Mouse (Mus musculus) cerebral cortex, adult 2 months (tissue): Measurements from ENCODE around the gene Eya3.

Source experiments
- WGBS: fragments of 180-500 bp; shearing (Covaris S2); methylation state at CpG from one replicate; pipeline ENCODE4 v1.1.7; 2018; 5-methylcytosine and 5-hydroxymethylcytosine counted together

Gene Eya3

DNA sequence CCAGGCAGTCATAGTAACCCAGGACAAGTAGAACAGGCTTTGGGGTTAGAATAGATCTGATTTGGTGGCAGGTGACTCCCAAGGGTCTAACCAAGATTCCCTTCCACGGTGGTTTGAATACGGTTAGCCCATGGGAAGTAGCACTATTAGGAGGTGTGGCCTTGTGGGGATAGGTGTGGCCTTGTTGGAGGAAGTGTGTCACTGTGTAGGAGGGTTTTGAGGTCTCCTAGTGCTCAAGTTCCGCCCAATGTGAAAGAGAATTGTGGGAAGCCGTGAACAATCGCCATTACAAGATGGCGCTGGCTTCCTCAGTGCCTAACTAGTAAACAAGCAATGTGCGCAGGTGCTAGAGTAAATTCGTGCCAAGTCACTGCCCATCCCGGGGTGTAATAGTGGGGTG is 98.4 kb downstream of the Eya3 start:
- 96% methylated on average over 9 of the region's 9 CpGs for WGBS

DNA sequence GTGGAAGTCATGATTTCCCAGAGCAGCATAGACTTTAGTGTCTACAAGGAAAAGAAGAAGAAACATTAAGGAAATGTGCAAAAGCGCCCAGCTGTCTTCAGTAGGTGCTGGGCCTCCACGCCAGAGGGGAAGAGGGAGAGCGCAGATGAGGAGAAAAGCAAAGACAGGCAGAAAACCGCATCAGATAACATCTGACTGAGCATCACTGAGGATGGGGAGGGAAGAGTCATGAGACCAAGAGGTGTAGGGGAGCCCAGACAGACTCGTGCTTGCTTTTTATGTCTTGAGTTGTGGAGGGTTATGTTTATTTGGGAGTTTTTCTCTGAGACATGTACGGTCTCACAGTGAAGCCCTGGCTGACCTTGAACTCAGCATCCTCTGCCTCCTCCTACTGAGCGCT is 102.7 kb downstream of the Eya3 start:
- WGBS, result 95% methylated on average over 7 of the region's 7 CpGs

DNA sequence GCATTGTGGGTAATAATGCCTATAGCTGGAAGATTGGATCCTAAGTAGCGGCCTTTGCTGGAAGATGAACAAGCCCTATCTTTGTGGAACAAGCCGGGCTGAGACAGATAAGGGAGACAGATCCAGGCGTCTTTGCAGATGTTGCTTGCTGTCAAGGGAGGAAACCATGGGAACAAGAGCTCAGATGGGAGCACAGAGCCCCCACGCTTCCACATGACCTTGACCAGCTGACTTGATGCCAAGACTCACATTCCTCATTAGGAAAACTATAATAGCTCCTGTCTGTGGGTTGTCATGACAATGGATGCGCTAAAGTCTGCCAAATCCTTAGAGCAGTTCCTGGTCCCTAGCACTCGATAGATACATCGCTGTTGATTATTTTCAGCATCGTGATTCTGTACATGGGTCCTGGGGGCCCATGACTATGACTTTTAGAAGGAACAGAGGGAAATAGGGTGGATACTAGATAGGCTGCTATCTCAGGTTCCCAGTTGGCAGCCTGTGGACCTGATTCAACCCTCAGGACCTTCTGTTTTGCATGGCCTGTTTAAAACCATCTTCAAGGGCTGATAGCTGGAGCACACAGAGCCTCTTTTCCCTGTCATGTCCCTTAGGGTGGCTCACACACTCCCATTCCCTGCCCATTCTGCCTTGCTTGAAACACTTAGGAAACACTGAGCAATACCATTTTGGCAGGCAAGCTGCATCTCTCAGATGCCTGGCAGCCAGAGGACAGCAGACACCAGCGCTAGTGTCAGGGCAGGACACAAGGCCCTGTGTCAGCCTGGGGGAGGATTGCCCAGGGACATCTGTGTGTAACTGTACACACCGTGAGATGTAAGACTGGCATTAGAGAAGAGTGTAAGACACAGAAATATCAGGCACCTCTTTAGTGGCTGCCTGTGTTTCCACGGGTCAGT is 105.5 kb downstream of the Eya3 start:
- 41% methylated on average over 11 of the region's 11 CpGs for WGBS

DNA sequence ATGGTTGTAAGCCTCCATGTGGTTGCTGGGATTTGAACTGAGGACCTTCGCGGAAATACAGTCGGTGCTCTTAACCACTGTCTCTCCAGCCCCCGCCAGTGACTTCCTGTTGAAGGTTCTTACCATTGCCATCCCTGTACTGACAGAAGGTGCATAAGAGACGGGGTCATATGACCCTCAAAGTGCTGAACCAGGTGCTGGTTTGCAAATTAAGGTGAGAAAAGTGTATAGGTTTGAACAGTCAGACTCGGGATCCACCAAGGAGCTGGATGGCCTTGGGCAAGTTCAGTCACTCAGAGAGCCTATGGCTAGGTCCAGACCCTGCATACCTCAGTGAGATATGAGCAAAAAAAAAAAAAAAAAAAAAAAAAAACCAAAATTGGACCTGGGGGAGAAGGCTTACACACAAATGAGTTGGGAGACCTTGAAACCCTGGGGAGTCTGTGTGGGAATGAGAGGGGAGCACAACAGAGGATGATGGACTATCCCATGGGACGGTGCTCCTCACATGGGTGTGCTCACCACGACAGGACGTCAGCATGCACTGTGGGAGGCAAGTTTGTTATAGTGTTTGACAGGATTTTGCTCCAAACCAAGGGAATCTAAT is 108.2 kb downstream of the Eya3 start:
- 86% methylated on average over 9 of the region's 9 CpGs for WGBS

DNA sequence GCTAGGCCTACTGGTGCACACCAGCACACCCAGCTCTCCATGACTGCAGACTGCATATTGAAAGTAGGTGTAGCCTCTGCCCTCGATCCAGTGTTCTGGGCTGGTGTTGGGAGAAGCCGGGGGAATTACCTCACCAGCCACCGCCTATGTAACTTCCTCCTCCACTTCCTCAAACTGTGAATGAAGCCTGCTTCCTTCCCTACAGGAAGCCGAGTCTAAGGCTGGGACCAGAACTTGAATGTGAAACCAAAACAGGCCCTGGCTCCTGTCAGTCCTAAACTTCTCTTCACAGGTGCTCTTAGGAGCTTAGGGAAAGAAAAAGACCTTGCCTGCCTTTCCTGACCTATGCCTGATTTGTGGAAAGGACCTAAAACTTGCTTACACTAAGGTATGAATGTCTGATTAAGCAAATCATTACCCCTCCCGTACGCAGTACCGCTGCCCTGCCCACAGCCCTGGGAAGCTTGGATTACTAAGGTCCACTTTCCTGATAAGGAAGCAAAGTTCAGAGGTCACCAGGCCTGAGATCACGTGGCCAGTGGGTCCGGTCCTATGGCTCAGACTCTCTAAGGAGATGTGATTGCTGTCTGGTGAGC is 109.0 kb downstream of the Eya3 start:
- 67% methylated on average over 9 of the region's 9 CpGs for WGBS

DNA sequence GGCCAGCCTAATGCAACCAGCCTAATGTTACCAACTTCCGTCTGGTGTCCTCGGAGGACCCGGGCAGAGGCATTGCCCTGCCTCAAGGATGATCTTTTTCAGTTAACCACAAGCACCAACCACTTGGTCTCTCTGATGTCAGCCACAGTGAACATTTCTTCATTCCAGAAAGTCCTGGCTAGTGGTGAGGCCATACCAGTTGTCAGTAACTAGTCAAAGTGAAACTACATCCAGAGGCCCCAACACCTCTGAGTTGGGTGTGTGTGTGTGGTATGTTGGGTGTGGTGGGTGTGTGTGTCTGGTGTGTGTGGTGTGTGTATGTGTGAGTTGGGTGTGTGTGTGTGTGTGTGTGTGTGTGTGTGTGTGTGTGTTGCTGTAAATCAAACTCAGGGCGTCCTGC is 110.0 kb downstream of the Eya3 start:
- 98% methylated on average over 4 of the region's 4 CpGs for WGBS

DNA sequence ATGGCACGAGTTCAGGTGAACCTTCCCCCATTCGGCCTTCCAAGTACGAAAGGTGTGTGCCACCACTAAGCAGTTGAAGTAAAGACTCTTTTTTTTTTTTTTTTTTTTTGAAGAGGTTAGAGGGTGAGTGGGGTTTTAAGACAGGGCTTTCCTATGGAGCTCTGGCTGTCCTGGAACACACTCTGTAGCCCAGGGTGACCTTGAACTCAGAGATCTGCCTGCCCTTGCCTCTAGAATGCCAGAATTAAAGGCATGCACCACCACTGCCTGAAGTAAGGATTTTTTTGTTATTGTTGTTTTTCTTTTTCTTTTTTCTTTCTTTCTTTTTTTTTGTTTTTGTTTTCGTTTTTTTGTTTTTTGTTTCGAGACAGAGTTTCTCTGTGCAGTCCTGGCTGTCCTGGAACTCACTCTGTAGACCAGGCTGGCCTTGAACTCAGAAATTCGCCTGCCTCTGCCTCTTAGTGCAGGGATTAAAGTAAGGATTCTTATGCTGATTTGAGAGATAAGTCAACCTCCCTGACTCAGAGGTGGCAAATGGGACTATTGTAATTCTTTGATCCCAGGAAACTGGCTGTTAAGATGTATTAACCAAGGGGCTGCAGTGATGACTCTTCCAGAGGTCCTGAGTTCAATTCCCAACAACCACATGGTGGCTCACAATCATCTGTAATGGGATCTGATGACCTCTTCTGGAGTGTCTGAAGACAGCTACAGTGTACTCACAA is 110.6 kb downstream of the Eya3 start:
- 85% methylated on average over 6 of the region's 6 CpGs for WGBS

DNA sequence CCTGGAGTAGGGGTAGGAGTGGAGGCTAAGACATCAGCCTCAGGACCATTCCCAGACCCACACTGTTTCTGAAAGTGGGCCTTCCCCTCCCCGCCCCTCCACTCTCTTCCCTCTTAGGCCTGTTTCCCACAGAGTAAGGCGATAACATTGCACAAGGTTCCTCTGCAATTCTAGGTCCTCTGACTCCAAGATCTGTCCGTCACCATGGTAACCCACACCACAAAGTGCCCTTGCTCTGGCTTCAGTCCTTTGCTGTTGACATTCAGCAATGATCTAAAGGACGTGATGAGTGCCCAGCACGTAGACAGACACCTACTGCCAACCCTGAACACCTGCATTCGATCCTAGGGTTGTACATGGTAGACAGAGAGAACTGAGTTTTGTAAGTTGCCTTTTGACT is 114.2 kb downstream of the Eya3 start:
- WGBS, result 90% methylated on average over 6 of the region's 6 CpGs

DNA sequence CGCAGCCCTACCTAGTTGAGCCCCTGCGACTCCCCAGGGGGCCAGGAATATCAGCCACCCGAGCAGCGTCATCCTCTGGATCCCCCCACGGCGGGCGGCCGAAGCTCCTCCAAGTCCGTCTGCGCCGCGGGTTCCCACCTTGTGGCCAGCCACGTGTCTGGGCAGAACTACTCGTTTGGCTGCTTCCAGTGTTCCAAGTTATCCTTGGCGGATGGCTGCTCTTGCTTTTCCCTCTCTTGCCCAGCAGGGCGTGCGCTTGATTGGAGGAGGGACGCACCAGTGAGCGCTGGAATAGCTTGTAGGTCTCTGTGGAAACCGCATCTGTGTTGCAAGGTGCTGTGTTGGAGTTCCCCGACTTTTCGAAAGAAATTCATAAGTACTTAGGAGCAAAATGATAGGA is 118.2 kb downstream of the Eya3 start, which contains the start of gene Smpdl3b:
TSS of gene Smpdl3b (minus strand) at position 279 of the 400 bp plus-strand sequence.
- under 1% methylated on average over 22 of the region's 22 CpGs for WGBS

DNA sequence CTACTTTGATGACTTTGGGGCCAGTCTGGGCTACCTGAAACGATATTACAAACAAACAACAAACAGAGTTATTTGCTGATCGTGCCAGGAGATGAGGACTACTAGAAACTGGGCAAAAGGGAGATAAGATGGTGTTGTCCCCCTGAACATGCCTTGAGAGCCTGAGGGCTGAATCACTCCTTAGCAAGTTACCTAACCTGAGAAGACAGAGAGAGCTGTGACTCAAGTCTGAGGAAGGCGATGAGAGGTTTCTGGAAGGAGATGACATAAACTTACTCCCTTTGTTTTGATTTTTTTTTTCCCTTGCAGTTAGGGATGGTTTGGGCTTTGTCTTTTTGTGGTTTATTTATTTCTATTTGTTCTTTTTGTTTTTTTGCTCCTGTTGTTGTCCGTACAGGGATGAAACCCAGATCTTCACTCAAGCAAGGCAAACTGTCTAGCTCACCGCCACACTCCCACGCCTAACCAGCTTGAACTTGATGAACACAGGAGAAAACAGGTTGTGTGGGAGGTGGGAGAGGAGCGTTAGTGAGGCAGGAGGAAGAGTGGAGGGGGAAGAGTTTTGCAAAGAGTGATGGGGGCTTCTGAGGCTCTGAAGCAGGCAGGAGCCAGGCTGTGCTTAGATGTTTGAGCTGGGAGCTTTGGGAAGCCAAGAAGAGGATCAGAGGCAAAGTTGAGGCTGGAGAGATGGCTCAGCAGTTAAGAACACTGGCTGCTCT is 119.0 kb downstream of the Eya3 start:
- WGBS, result 58% methylated on average over 7 of the region's 7 CpGs

DNA sequence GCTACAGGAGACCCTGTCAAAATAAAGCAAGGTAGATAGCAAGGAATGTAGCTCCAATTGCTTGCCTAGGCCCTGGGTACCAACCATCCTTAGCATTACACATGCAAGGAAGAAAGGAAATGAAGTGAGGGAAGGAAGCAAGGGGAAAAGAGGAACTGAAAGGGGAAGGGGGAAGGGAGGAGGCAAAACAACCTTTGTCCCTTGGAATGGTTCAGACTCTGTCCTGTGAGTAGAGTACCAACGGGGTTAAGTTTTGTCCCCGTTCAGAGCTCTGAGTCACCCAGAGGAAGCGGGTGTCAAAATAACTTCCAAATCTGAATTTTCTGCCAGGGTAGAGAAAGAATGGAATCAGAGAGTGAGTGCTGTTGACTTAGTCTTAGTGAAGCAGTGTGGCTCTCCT is 121.5 kb downstream of the Eya3 start:
- 48% methylated on average over 3 of the region's 3 CpGs for WGBS

DNA sequence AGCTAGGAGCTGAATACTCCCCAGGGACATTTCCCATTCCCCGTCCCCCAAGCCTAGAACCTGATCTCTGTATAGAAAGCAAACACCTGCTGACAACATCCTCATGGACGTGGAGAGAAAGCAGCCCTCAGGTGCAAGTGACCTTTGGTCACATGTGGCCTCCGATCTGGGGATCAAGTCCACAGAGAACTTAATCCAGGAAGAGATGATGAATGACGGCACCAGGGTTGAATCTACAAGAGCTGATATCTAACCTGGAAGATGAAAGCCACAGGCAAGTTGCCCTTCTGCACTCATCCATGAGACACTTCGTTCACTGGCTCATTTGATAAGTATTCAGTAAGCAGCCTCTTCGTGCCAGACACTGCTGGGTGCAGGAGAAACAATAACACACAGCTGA is 123.8 kb downstream of the Eya3 start:
- WGBS, result 81% methylated on average over 6 of the region's 6 CpGs

DNA sequence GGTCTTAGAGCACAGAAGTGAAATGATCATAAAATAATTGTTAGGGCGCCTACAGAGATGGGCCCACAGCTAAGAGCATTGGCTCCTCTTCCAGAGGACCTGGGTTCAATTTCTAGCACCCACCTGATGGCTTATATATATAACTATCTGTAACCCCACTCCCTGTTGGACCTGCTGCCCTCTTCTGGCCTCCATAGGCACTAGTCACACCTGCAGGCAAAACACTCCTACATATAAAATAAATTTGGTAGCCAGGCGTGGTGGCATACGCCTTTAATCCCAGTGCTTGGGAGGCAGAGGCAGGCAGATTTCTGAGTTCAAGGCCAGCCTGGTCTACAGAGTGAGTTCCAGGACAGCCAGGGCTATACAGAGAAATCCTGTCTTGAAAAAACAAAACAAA is 124.3 kb downstream of the Eya3 start:
- 84% methylated on average over 3 of the region's 3 CpGs for WGBS

DNA sequence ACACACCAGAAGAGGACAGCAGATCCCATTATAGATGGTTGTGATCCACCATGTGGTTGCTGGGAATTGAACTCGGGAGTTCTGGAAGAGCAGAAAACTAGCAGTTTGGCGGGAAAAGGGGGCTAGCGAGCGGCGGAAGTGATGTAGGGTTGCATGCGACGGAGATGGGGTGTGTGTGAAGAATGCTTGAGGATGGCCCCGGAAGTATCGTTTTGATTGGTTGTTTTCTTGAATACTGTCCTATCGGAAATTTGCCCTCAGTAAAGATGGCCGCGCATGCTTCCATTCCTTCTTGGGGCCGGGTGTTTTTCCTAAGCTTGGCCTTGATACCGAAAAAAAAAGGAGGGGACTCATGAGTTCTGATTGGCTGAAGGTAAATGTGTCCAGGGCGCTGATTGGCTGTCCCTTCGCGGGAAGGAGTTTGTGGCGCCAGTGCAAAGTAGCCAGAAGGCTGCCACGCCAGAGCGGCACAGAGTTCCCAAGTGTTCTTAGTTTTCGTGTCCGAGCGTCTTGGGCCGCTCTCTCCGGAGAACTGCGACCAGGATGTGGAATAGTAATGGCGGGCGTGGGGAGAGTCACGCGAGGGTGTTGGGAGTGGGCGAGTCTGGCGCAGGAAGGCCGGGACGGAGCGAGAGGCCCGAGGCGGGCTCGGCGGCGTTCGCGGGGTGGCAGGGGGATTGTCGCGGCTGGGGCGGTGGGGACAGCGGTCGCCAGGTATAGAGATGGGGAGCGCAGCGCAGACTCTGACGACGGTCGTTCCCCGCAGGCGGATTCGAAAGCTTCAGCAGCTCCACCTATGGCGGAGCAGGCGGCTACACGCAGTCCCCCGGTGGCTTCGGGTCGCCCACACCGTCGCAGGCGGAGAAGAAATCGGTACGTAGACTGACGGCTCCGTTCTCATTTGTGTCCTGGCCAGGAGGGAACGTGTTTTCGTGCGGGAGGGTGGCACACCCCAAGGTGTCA is 129.4 kb downstream of the Eya3 start, which contains the start of gene Rpa2:
TSS of gene Rpa2 (plus strand) at position 419 of the 963 bp plus-strand sequence.
- WGBS, result under 1% methylated on average over 71 of the region's 71 CpGs

DNA sequence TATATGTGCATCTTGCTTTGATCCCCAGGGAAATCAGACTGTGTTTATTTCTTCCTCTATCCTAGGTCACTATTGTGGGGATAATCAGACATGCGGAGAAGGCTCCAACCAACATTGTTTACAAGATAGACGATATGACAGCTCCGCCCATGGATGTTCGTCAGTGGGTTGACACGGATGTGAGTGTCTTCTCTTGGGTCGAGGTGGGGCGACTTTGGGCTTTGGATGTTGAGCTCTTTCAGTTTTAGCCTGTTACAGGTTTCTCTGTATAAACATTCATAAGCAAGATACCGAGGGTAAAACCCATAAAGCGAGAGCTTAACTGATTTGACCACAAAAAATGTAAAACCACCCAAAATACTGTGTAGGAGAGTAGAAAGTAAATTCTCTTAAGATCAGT is 133.0 kb downstream of the Eya3 start:
- WGBS, result 90% methylated on average over 9 of the region's 9 CpGs
